Mouse (Mus musculus) urinary bladder, adult 18-20 months (tissue): ENCODE results near the gene Treml2.
"Not testable (repeated sequence)": the region's sequence is repeated elsewhere in the genome, so short reads cannot be mapped to it uniquely, and the experiment has no call there.

ENCODE experiments used
- DNase-seq, 2 experiments: peaks; one replicate each; pipeline ENCODE4 v3.0.0; 2022; ENCODE audit warnings: low spot score in 2 of 2, mixed read lengths in 2 of 2

The Treml2 gene

DNA sequence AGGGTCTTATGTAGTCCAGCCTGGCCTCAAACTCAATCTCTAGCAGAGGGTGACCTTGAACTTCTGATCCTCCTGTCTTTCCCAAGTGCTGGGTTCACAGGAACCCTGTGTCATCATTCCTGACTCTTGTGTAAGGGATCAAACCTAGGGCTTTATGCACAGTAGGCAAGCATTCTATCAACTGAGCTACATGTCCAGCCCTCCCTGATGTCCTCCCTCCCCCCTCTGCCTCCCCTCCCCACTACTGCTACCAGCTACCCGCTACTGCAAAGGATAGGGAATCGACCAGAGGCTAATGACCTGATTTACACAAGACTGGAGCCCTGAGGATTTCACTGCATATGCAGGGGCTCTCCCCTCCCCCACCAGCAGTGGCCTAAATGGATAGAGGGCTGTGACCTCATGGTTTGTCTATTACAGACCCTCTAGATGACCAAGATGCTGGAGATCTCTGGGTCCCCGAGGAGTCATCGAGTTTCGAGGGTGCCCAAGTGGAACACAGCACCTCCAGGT lies 51.4 kb downstream of the Treml2 start:
- DNase-seq: no peak

DNA sequence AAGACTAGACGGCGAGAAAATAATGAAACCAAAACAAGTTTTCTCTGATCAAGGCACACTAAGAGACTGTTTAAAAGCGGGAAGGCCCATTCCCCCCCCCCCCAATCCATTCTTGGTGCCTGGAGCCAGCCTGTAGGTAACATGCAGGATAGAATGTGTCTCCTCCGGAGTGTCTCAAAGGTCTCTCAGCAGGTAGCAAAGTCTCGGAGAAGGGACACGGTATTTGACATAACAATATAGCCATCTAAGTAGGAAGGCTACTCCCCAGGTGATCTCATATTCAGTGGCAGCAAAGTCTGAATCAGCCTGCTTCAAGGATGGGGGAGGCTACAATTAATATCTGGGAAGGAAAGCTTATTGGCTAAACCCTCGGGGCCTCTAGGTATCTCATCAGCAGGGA lies 53.7 kb downstream of the Treml2 start:
- DNase-seq: not testable (repeated sequence)

DNA sequence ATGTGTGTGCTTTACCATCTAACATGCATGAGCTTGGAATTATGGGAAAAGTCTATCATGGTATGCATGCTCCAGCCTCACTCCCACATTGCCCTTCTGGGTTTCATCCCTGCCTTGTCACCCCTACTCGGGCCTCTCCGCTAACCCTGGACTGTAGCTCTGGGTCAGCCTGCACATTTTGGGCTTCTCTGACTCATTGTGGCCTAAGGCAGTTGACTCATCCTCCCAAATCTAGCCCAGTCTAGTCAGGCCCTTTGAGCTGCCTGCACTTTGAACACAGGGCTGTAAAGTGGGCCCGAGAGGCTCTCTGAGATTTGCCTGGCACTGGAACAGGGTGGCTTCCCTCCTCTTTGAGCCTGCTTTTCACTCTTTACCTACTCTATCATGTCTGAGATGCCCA lies 56.5 kb downstream of the Treml2 start:
- DNase-seq: no peak

DNA sequence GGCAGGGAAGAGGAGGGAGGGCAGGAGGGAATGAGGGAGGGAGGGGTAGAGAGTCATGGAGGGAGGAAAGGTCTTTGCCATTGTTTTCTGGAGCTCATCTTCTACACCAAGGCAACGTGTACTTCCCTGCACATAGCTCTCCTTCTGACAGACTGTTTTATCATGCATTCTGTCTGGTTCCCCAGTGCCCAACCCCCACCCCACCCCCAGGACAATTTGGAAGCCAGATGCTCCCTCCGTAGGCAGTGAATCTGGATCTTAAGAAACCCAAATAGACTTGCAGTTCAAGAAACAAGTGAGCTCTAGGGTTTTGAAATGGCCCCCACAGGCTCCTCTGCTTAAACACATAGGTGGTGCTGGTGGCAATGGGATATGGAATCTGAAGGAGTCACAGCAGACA lies 58.6 kb downstream of the Treml2 start:
- no peak for DNase-seq

DNA sequence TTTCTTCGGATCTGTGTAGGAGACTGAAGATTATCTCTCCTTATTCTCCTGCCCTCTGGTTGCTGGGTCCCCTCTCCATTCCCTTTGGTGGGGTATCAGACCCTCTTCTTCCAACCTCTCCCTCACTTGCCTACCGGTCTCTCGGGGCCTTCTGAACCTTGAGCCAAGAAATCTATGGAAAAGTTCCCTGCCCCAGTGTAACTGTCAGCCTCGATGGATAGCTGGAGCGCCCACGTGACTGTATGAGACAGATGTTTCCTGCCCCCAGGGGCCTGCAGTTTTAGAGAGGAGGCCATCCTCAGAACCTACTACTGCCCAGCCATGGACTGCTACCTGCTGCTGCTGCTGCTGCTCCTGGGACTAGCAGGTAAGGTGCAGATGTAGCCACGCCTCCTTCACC lies 60.3 kb downstream of the Treml2 start, which contains the start of gene Treml1:
Gene Treml1 (plus strand): TSS at position 301 of the 400 bp plus-strand sequence.
- no peak for DNase-seq

DNA sequence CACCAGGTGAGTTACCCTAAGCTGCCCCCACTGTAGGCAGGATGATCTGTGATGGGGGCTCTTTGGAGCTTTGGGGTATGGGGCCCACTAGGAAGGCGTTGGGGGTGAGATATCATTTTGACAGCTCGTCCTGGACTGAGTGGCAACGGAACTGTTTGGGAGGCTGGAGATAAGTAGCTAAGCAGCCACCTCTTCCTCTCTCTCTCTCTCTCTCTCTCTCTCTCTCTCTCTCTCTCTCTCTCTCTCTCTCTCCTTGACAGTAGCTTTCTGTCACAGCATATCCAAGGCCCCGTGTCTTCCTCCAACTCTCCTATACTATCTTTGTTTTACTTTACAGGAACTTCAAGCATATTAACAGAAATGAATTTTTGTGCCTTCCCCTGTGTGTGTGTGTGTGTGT lies 61.2 kb downstream of the Treml2 start:
- DNase-seq: no peak
